Mouse (Mus musculus) embryo, embryonic 9.5 days (tissue): ENCODE results near the gene Mb21d2.

Experiments
- DNase-seq: peaks from one replicate; pipeline ENCODE4 v3.0.0-alpha.2; 2017; ENCODE audit errors: extremely low spot score

Gene Mb21d2

GRCm38 (mm10) chr16:28863616-28864015 is 65.9 kb downstream of the Mb21d2 start:
- no peak for DNase-seq

GRCm38 (mm10) chr16:28862093-28862492 is 67.4 kb downstream of the Mb21d2 start:
- DNase-seq: no peak

DNA sequence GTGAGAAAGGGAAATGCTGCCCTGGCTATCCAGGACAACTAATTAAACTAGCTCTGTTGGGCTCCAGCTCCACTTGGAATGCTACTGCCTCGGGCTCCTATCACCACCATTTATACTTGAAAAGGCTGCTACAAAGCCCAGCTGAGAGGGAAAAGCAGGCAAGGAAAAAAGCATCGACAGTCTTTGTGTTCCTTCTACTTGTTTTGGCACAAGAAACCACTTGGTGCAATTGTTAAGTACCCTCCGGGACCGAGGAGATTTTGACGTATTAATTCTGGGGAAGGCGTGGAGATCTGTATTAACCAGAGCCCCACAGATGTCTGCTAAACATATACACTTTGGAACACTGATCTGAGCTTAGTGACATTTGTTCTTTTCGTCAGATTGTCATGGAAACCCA is 69.8 kb downstream of the Mb21d2 start:
- DNase-seq: no peak

- DNase-seq: no peak
These were observed 70.5 kb downstream of the Mb21d2 start for GRCm38 (mm10) chr16:28859009-28859288.

DNA sequence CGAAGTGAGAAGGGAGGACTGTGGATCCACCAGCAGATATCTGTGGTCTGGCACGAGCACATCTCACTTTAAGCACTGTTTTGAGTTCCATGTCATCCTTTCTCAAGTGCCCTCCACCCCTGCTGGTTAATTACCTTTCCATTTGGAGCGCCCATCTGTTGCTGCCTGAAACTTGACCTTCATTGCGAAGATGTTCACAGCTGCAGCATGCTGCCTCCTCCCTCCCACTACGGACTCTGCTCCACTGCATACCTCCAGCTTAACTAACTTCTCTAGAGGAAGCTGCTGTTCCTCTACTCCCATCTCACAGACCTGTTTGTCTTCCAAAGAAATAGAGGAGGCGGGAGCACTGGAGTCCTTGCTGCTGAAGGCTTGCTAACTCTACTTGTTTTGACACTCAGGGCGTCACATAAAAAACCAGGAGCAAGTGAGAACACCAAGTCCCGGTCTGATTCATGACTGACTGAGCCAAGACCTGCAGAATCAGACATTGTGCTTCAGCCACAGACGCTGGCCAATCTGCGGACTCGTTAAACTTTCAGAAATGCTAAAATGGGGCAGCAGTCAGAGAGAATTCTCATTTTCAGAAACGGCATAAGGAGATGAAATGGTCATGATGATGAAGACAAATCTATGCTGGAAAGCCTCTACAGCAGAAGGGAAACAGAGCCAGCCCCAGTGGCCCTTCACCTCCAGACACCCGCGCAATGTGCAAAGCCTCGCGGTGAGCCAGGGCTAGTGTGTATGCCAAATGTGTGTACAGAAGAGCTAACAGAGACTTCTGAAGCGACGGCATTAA is 71.1 kb downstream of the Mb21d2 start:
- no peak for DNase-seq

GRCm38 (mm10) chr16:28851409-28851821 is 78.1 kb downstream of the Mb21d2 start:
- DNase-seq: no peak

DNA sequence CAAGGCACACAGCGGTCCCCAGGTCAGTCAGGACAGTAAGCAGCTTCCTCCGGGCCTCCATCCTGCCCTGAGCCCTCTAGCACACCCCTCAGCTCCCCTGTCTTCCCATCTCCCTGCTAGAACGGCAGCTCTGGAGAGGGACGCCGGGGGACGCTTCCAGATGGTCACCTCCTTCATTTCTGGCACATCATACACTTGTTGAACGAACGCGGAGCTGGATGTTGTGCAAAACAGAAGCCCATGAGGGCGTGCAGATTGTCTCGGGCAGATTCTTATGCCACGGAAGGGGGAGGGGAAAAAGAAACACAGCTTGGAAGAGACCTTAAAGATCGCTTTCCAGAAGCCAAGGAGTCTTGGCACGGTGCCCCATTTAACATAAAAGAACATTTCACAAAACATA is 78.6 kb downstream of the Mb21d2 start:
- no peak for DNase-seq

GRCm38 (mm10) chr16:28846123-28846522 is 83.3 kb downstream of the Mb21d2 start:
- no peak for DNase-seq

GRCm38 (mm10) chr16:28845336-28845735 is 84.1 kb downstream of the Mb21d2 start:
- no peak for DNase-seq

DNA sequence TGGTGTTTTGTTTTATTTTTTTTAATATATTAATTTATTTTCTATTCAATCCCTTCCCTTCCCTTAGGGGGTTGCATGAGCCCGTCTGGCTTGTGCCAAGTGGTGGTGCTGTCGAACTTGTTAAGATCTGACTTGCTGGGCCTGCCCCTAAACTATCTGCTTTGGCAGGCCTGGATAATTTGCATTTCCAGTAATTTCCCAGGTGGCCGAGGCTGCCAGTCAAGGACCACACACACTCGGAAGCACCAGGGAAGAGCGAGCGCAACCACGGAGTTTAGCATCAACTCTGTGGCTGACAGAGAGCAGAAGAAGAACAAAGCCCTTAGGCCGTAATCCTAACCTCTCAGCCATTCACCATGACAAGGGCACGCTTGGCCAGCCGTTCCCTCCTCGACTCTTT is 88.4 kb downstream of the Mb21d2 start:
- peak; percentile 54 for DNase-seq

- peak; percentile 62 for DNase-seq
These were observed 89.1 kb downstream of the Mb21d2 start for GRCm38 (mm10) chr16:28840075-28840974.

DNA sequence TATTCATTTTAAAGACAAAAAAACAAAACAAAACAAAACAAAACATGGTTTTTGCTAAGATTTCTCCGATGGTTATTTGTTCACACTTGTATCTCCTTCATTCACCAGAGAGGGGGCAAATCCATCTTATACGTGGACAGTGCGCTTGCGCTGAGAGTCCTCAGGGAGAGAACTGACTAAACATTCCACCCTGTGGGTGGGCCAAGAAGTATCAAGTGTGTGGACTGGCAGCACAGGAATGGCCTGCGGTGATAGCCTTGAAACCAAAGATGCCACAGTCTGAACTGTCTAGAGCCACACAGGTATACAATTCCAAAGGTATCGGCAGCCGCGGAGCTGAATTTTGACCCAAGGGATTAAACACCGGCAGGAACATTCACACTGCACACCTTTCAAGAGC is 89.9 kb downstream of the Mb21d2 start:
- no peak for DNase-seq

DNA sequence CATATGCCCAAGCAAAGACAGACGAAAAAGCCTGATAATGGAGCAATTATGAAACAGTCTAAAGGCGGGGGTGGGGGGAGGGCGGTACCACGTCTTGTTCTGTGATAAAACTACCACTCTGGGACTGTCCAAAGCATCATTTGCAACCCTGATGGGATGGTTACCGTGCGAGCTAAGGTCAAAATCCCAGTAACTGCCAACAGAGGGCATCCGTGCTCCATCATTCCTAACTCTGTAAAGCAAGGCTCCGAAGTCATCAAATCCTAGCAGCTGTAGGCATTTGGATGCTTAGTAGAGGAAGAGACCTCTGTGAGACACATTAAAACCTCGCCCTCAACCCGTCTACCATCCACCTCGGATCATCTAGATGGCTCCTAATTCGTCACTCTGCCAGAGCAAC is 91.5 kb downstream of the Mb21d2 start:
- DNase-seq: no peak

DNA sequence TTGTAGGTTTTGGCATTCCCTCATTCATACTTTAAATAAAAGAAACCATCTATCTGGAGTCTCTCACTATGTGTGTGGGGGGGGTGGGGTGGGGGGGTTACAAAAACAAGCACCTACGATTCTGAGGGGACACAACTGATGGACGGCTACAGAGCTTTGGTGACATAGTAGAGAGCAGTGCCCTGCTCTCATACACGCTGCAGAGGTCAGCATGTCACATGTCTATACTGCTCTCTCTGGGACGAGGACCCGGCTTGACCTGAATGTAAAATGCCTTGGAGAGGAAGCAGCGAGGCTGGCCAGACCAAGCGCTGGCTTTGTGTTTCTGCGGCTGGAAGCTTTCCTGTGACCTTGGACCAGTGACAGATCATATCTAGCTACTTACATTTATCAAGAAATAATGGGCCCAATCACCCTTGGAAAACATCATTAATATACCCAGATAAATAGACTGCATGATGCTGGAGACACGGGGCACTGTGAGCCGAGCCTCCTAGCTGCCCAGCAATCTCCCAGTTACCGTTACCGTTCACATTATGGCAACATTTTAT is 97.3 kb downstream of the Mb21d2 start:
- DNase-seq: no peak

DNA sequence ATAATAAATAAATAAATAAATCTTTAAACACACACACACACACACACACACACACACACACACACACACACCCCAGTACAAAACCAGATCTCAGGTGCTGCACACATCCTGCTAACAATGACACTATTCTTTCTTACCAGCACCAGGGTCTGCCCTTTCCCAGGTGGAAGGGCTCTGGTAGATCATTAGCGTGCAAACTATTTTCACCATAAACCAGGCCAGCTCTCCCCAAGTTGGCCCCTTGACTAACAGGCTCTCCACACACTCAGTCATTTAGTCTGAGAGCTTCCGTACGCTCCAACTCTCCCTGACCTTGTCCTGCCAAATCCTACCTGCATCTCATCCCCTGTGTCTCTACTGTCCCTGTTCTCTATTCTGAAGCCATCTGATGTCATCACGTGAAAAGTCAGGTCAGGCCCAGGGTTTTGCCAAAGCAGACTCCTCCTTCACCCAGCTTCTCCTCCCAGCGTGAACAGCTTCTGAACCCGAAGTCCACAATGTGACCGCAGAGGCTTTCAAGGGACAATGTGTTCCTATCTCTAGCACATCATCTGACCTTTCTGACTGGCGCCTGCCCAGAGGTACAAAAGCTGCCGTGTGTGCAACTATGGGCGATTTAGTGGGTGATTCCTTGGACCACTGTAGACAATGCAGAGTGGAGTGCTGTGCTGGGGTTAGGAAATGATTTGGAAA is 100.1 kb downstream of the Mb21d2 start:
- DNase-seq: no peak

GRCm38 (mm10) chr16:28824781-28825180 is 104.7 kb downstream of the Mb21d2 start:
- no peak for DNase-seq

GRCm38 (mm10) chr16:28821774-28822173 is 107.7 kb downstream of the Mb21d2 start:
- no peak for DNase-seq

DNA sequence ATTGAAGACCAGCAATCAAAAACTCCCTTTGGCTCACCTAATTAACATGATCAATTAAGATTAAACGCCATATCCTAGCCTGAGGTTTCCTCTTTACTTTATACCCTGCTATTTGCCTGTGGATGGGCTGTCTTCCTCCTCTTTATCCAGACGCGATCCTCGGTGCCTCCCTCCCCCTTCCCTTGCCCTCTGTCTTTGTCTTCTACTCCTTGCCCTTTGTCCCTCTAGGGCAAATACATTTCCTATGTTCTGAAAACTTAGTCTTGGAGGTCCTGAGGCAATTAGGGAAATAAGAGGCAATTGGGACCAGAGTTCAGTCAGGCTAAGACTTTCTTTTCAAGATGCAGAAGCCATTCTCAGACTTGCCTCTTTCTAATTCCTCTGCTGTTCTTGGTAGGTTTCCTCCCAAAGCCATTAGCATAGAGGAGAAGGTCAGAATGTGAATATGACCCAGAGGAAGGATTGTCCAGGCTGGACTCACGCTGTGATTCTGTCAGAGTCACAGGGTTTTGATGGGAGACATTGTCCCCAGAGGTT is 110.7 kb downstream of the Mb21d2 start:
- no peak for DNase-seq

- no peak for DNase-seq
These were observed 116.2 kb downstream of the Mb21d2 start for GRCm38 (mm10) chr16:28813290-28813689.

GRCm38 (mm10) chr16:28809089-28809488 is 120.4 kb downstream of the Mb21d2 start:
- DNase-seq: no peak

DNA sequence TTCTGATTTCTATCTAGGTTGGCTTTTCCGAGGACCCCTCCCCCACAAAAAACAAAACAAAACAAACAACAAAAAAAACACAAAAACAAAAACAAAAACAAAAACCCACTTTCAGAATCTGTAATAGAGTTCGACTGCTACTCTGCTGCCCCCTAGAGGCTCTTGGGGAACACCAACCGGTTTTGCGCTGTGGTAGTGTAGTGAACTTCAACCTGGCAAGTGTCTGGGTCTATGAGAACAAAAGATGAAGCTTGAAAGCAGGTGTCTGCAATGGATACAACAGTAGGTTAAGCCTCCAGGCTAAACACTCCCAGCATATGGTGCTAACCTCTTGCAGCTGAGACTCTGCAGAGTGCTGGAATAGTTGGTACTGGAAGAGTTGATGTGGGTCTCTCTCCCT is 136.4 kb downstream of the Mb21d2 start:
- DNase-seq: peak; percentile 48
